Comparison of ENCODE assay signal across 1 mouse cellular context in the genomic region with DNA sequence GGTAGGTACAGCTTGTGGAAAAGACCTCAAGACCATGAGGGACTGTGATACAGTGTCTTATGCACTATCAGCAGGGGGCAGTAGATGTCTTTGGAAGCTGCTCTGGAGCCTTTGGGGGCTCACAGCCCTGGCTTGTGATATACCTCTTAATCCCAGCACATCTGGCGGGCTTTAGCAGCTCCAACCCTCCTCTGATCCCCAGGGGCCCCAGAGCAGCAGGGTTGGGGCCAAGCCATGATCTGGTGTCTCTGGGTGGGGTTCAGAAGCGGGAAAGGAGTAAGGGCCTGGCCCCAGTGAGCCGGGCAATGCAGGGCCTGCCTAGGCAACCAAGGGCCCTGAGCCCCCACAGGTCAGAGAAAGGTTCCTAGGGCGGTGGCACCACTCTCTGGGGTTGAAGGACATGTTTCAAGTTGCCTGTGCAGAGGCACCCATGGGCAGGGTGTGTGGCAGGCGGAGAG.
TF ChIP-seq lines count a peak whose summit lies in the region.

No protein-coding gene starts in this region.

TF ChIP-seq in ES-E14, 5 proteins besides CTCF, POLR2A, EP300 and RAD21:
- TF ChIP-seq CHD2 (IDR thresholded peaks at IDR 0.05; ENCODE audit: low read depth, low read length) (no peak), HCFC1 (IDR thresholded peaks at IDR 0.05; ENCODE audit: borderline replicate concordance, insufficient read depth, low read length) (no peak), MAFK (IDR thresholded peaks at IDR 0.05; ENCODE audit: insufficient read depth, low read depth, low read length) (no peak), ZC3H11A (IDR thresholded peaks at IDR 0.05; ENCODE audit: borderline replicate concordance, low read depth, low read length) (no peak), ZNF384 (IDR thresholded peaks at IDR 0.05; ENCODE audit: low read depth, low read length) (no peak)
